Mouse (Mus musculus) midbrain, embryonic 12.5 days (tissue): ENCODE measurements around the gene Lime1. TPM values are rescaled to one million over a fixed set of nuclear protein-coding genes. Genes with fewer than 3 reads are reported as not detected.

Source experiments
- ATAC-seq: fragments of 200-750 bp; cut with Nextera tagmentation; 2 replicates; pipeline ENCODE4 v1.8.0; 2017; ENCODE audit warnings: low read depth, moderate TSS enrichment, moderate library complexity; ENCODE audit not compliant: low FRiP score
- H3K27ac ChIP-seq: fragments of 300-500 bp; sonication (generic); replicated peaks from 2 replicates; pipeline ENCODE4 v1.5.1; 2016; ENCODE audit warnings: mild to moderate bottlenecking
- H3K27me3 ChIP-seq: fragments of 300-500 bp; sonication (generic); 2 replicates; pipeline ENCODE4 v1.6.1; 2016; ENCODE audit warnings: mild to moderate bottlenecking
- H3K36me3 ChIP-seq: fragments of 300-500 bp; sonication (generic); 2 replicates; pipeline ENCODE4 v1.6.1; 2016
- H3K4me1 ChIP-seq: fragments of 300-500 bp; sonication (generic); 2 replicates; pipeline ENCODE4 v1.6.1; 2016
- H3K4me2 ChIP-seq: fragments of 300-500 bp; sonication (generic); replicated peaks from 2 replicates; pipeline ENCODE4 v1.6.1; 2016; ENCODE audit warnings: mild to moderate bottlenecking, moderate library complexity
- H3K4me3 ChIP-seq: fragments of 300-500 bp; sonication (generic); 2 replicates; pipeline ENCODE4 v1.5.1; 2016; ENCODE audit warnings: mild to moderate bottlenecking
- H3K9ac ChIP-seq: fragments of 300-500 bp; sonication (generic); replicated peaks from 2 replicates; pipeline ENCODE4 v1.6.1; 2016; ENCODE audit warnings: mild to moderate bottlenecking, moderate library complexity
- H3K9me3 ChIP-seq: fragments of 300-500 bp; sonication (generic); 2 replicates; pipeline ENCODE4 v1.6.1; 2016; ENCODE audit warnings: mild to moderate bottlenecking
- WGBS: fragments of 180-500 bp; shearing (Covaris S2); methylation state at CpG from one replicate; pipeline ENCODE4 v1.1.7; 2016; 5-methylcytosine and 5-hydroxymethylcytosine counted together
- polyA plus RNA-seq: library from polyadenylated mRNA; unstranded; fragments of >200 nt; fragmentation: Nextera tagmentation; extraction: Ambion mirVana; gene quantifications from 2 replicates; pipeline ENCODE4 v1.2.1, GENCODE M21; 2016

Lime1 gene
- polyA plus RNA-seq = 36.2 and 40.3 TPM in 2 replicates

GRCm38 (mm10) chr2:181379778-181380177, at the start of gene Lime1:
Gene Lime1, plus strand, starts transcription at chr2:181380078.
- WGBS = 94% methylated on average over 12 of the region's 12 CpGs
- H3K27me3 ChIP-seq = no peaks in the 10 kb centered on the region
- no peak within 1 kb of the TSS for H3K4me3 ChIP-seq
- no peak for ATAC-seq
- H3K27ac ChIP-seq = no peak within 1 kb of the TSS
- H3K9me3 ChIP-seq = no peaks in the 10 kb centered on the region
- no peaks in the 10 kb centered on the region for H3K4me1 ChIP-seq
- H3K4me2 ChIP-seq = no peak within 1 kb of the TSS
- H3K36me3 ChIP-seq = peaks cover 59% of the 10 kb centered on the region
- H3K9ac ChIP-seq = no peak within 1 kb of the TSS

DNA sequence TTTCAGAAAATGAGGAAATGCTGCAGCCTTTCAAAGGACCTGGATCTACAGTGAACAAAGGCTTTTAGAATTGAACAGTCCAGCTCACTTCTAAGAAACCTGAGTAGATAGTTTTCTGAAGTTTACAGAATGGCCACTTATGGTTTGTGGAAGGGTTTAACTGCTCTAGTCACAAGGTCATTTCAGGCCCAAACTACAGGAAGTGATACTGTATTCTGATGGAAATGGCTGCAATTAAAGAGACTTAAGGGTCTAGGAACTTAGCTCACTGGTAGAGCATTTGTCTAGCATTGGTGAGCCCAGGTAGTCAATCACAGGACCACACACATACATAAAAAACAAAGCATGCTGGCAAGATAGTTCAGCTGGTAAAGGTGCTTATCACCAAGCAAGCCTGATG, 47.3 kb upstream of the Lime1 start:
- Histone ChIP-seq H3K4me3 (no peak overlapping the region), H3K4me2 (no peak overlapping the region), H3K36me3 (peaks cover 80% of the 10 kb centered on the region), H3K27me3 (no peaks in the 10 kb centered on the region), H3K4me1 (no peaks in the 10 kb centered on the region), H3K9me3 (no peaks in the 10 kb centered on the region), H3K27ac (no peak overlapping the region), H3K9ac (no peak overlapping the region)
- ATAC-seq = no peak

- no peak for ATAC-seq
- H3K36me3 ChIP-seq = peaks cover 77% of the 10 kb centered on the region
- no peak overlapping the region for H3K9ac ChIP-seq
- H3K4me1 ChIP-seq = no peaks in the 10 kb centered on the region
- WGBS = 72% methylated on average over 3 of the region's 3 CpGs
- no peak overlapping the region for H3K4me2 ChIP-seq
- no peaks in the 10 kb centered on the region for H3K27me3 ChIP-seq
- H3K4me3 ChIP-seq = no peak overlapping the region
- no peaks in the 10 kb centered on the region for H3K9me3 ChIP-seq
- H3K27ac ChIP-seq = no peak overlapping the region
Observed at GRCm38 (mm10) chr2:181334023-181334422, 45.9 kb upstream of the Lime1 start.

DNA sequence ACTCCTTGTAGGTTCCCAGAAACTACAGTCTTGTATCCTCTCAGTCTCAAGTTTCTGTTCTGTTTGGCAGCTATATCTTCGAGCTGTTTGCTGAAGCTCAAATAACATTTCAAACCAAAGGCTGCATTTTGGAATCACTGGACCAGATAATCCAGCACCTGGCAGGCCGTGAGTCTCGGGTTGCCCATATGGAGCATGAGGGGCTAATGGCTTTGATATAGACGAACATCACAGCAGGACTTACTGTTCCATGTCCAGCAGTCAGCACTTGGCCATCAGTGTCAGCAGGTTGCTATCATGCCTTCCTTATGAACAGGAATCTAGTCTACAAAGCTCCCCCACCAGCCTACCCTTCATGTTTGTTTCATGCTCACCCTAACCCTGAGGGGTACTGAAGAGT, 39.5 kb upstream of the Lime1 start:
- Histone ChIP-seq H3K4me3 (no peak overlapping the region), H3K4me2 (no peak overlapping the region), H3K27me3 (no peaks in the 10 kb centered on the region), H3K9me3 (no peaks in the 10 kb centered on the region), H3K9ac (no peak overlapping the region), H3K36me3 (peaks cover 84% of the 10 kb centered on the region), H3K27ac (no peak overlapping the region), H3K4me1 (no peaks in the 10 kb centered on the region)
- ATAC-seq = no peak
- 87% methylated on average over 4 of the region's 4 CpGs for WGBS

- no peaks in the 10 kb centered on the region for H3K4me1 ChIP-seq
- H3K9ac ChIP-seq = no peak overlapping the region
- no peak for ATAC-seq
- WGBS = 95% methylated on average over 6 of the region's 6 CpGs
- no peaks in the 10 kb centered on the region for H3K9me3 ChIP-seq
- no peaks in the 10 kb centered on the region for H3K27me3 ChIP-seq
- no peak overlapping the region for H3K4me3 ChIP-seq
- no peak overlapping the region for H3K27ac ChIP-seq
- H3K36me3 ChIP-seq = peaks cover 79% of the 10 kb centered on the region
- no peak overlapping the region for H3K4me2 ChIP-seq
Observed at GRCm38 (mm10) chr2:181342766-181343165, 37.1 kb upstream of the Lime1 start.

- no peak overlapping the region for H3K9ac ChIP-seq
- no peaks in the 10 kb centered on the region for H3K27me3 ChIP-seq
- WGBS = 83% methylated on average over 3 of the region's 3 CpGs
- H3K4me1 ChIP-seq = no peaks in the 10 kb centered on the region
- H3K9me3 ChIP-seq = no peaks in the 10 kb centered on the region
- H3K4me3 ChIP-seq = no peak overlapping the region
- no peak overlapping the region for H3K4me2 ChIP-seq
- no peak overlapping the region for H3K27ac ChIP-seq
- no peak for ATAC-seq
- H3K36me3 ChIP-seq = peaks cover 99% of the 10 kb centered on the region
Observed at GRCm38 (mm10) chr2:181356780-181357179, 23.1 kb upstream of the Lime1 start.

GRCm38 (mm10) chr2:181363946-181364345, 15.9 kb upstream of the Lime1 start:
- 82% methylated on average over 3 of the region's 3 CpGs for WGBS
- H3K36me3 ChIP-seq = peaks cover 49% of the 10 kb centered on the region

GRCm38 (mm10) chr2:181364487-181364859, 15.4 kb upstream of the Lime1 start:
- Histone ChIP-seq H3K9me3 (no peaks in the 10 kb centered on the region), H3K4me1 (peaks cover 35% of the 10 kb centered on the region), H3K4me2 (peak overlapping the region; percentile 99), H3K9ac (peak overlapping the region; percentile 94), H3K36me3 (peaks cover 49% of the 10 kb centered on the region), H3K27me3 (no peaks in the 10 kb centered on the region), H3K4me3 (peak overlapping the region; percentile 75), H3K27ac (peak overlapping the region; percentile 90)
- 0 out of 2 replicates have a peak, but pooled peaks have one; percentile 10 for ATAC-seq
- 10% methylated on average over 14 of the region's 14 CpGs for WGBS

More at GRCm38 (mm10) chr2:181363946-181364345, 15.9 kb upstream of the Lime1 start:
- peak overlapping the region; percentile 94 for H3K9ac ChIP-seq
- peak overlapping the region; percentile 99 for H3K4me2 ChIP-seq
- no peak for ATAC-seq
- H3K4me3 ChIP-seq = peak overlapping the region; percentile 75
- no peaks in the 10 kb centered on the region for H3K27me3 ChIP-seq
- H3K27ac ChIP-seq = no peak overlapping the region
- H3K9me3 ChIP-seq = no peaks in the 10 kb centered on the region
- peaks cover 32% of the 10 kb centered on the region for H3K4me1 ChIP-seq

- WGBS = under 1% methylated on average over 67 of the region's 71 CpGs
Observed at GRCm38 (mm10) chr2:181364860-181365596, 14.8 kb upstream of the Lime1 start, which contains the start of the genes Zgpat and Arfrp1. Gene Zgpat, plus strand, starts transcription at chr2:181364928. Gene Arfrp1, minus strand, starts transcription at chr2:181365404.

DNA sequence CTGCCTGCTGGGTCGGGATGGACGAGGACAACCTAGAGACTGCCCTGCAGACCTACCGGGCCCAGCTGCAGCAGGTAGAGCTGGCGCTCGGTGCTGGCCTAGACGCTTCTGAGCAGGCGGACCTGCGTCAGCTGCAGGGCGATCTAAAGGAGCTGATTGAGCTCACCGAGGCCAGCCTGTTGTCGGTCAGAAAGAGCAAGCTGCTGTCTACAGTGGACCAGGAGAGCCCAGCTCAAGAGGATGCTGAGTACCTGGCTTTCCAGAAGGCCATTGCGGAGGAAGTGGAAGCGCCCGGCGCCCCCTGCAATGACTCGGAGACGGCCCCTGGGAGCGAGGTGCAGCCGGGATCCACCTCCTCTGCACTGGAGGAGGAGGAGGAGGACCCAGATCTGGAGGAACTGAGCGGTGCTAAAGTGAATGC, 14.2 kb upstream of the Lime1 start:
- Histone ChIP-seq H3K9me3 (no peaks in the 10 kb centered on the region), H3K27ac (peak overlapping the region; percentile 90), H3K4me2 (peak overlapping the region; percentile 99), H3K36me3 (peaks cover 45% of the 10 kb centered on the region), H3K4me3 (peak overlapping the region; percentile 75), H3K9ac (peak overlapping the region; percentile 94), H3K27me3 (no peaks in the 10 kb centered on the region), H3K4me1 (peaks cover 35% of the 10 kb centered on the region)
- WGBS = under 1% methylated on average over 20 of the region's 20 CpGs
- ATAC-seq = peak; percentile 77

More at GRCm38 (mm10) chr2:181364860-181365596, 14.8 kb upstream of the Lime1 start, which contains the start of the genes Zgpat and Arfrp1:
- Histone ChIP-seq H3K4me1 (peaks cover 35% of the 10 kb centered on the region), H3K9ac (peak within 1 kb of the TSS; percentile 94), H3K4me2 (peak within 1 kb of the TSS; percentile 99), H3K9me3 (no peaks in the 10 kb centered on the region), H3K36me3 (peaks cover 49% of the 10 kb centered on the region), H3K27me3 (no peaks in the 10 kb centered on the region), H3K4me3 (peak within 1 kb of the TSS; percentile 75), H3K27ac (peak within 1 kb of the TSS; percentile 90)
- peak; percentile 92 for ATAC-seq

DNA sequence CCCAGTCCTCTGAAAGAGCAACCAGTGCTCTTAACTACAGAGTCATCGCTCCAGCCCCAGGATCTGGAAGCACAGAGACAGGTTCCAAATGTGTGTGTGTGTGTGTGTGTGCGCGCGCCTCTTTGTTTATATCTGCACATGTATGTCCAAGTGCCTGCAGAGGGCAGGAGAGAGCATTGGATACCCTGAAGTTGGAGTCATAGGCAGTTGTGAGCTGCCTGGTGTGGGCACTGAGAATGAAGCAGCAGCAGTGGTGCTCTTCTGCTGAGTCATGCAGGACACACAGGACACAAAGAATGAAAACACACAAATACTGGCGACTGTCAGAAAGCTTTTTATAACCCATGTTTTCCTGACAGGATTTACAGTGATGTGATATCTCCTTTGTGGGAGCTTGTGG, 9.9 kb upstream of the Lime1 start:
- no peak overlapping the region for H3K9ac ChIP-seq
- no peaks in the 10 kb centered on the region for H3K27me3 ChIP-seq
- H3K4me2 ChIP-seq = no peak overlapping the region
- H3K27ac ChIP-seq = no peak overlapping the region
- peaks cover 27% of the 10 kb centered on the region for H3K36me3 ChIP-seq
- H3K4me3 ChIP-seq = no peak overlapping the region
- no peak for ATAC-seq
- 98% methylated on average over 5 of the region's 5 CpGs for WGBS
- peaks cover 28% of the 10 kb centered on the region for H3K4me1 ChIP-seq
- no peaks in the 10 kb centered on the region for H3K9me3 ChIP-seq

- ATAC-seq = no peak
Observed at GRCm38 (mm10) chr2:181375787-181376186, 4.1 kb upstream of the Lime1 start.

More at GRCm38 (mm10) chr2:181375787-181376186, 4.1 kb upstream of the Lime1 start:
- H3K4me2 ChIP-seq = no peak overlapping the region
- H3K4me3 ChIP-seq = no peak overlapping the region
- peaks cover 31% of the 10 kb centered on the region for H3K36me3 ChIP-seq
- no peaks in the 10 kb centered on the region for H3K9me3 ChIP-seq
- no peak overlapping the region for H3K9ac ChIP-seq
- no peaks in the 10 kb centered on the region for H3K4me1 ChIP-seq
- no peak overlapping the region for H3K27ac ChIP-seq
- 95% methylated on average over 2 of the region's 2 CpGs for WGBS
- no peaks in the 10 kb centered on the region for H3K27me3 ChIP-seq
